Mouse (Mus musculus): ENCODE results near the gene Mfap5.

DNA sequence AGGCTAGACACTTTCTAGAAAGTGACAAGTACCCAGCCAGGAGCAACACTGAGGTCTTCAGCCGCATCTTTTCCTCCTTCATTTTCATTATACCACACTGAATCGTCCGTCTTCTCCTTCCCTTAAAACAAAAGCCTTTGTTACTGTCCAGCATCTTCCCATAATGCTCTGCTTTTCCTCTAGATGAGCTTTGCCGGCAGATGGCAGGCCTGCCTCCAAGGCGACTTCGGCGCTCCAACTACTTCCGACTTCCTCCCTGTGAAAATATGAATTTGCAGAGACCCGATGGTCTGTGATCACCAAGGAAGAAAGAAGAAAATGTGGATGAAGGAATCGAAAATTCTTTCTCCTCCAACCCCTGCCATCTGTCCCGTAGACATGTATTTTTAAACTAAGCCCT, 22.5 kb downstream of the Mfap5 start:
- TF ChIP-seq CTCF (conservative IDR thresholded peaks at IDR 0.05; ENCODE audit: low read length) (0 out of 2 replicates have a peak, but pooled peaks have one; percentile 5), POU5F1 (IDR thresholded peaks at IDR 0.05; ENCODE audit: borderline replicate concordance, low read length) (no peak), NANOG (IDR thresholded peaks at IDR 0.05; ENCODE audit: borderline replicate concordance, low read length) (no peak)
